ENCODE assay signal across 9 mouse cellular contexts in genomic region chrX:59179081-59179596, GRCm38 (mm10).
A peak's percentile ranks its signal among the peaks of the same experiment; 100 is the strongest.
DNase-seq lines count a peak whose midpoint lies in the region; ATAC-seq lines count a peak whose summit lies in the region.
"Had no signal": no experiment of that assay in that cellular context is flagged by ENCODE, and none has a peak within 500 bp of the region (broad histone marks: within the 10 kb centered on the region; RNA-seq: fewer than 3 reads in every experiment).

No protein-coding gene starts in this region.

- H3K4me2 ChIP-seq in forebrain, embryonic 14.5 days (ENCODE audit: low read length), result no peak overlapping the region
- no peak overlapping the region for H3K4me2 ChIP-seq in hindbrain, embryonic 12.5 days (replicated peaks)

- H3K36me3 ChIP-seq in forebrain, embryonic 14.5 days (ENCODE audit: control insufficient read depth, insufficient read depth, low read length), result no peaks in the 10 kb centered on the region
- H3K36me3 ChIP-seq in hindbrain, embryonic 12.5 days, result no peaks in the 10 kb centered on the region

- peak; percentile 93 for ATAC-seq in forebrain, embryonic 14.5 days
- ATAC-seq in hindbrain, embryonic 12.5 days (ENCODE audit: low FRiP score), result peak; percentile 62
- peak; percentile 54 for ATAC-seq in megakaryocyte, adult 5-6 weeks (ENCODE audit: poor library complexity, severe bottlenecking)

- no peaks in the 10 kb centered on the region for H3K9me3 ChIP-seq in forebrain, embryonic 14.5 days (replicated peaks; ENCODE audit: control insufficient read depth, low read length)
- H3K9me3 ChIP-seq in hindbrain, embryonic 12.5 days (replicated peaks), result no peaks in the 10 kb centered on the region

- WGBS in forebrain, embryonic 14.5 days, result 27% methylated on average over 3 of the region's 3 CpGs
- WGBS in hindbrain, embryonic 12.5 days, result 23% methylated on average over 3 of the region's 3 CpGs

- no peaks in the 10 kb centered on the region for H3K27me3 ChIP-seq in forebrain, embryonic 14.5 days (replicated peaks; ENCODE audit: control insufficient read depth, insufficient read depth, low read length)
- H3K27me3 ChIP-seq in hindbrain, embryonic 12.5 days, result no peaks in the 10 kb centered on the region

- 0 out of 2 replicates have a peak, but pooled peaks cover 3% of the 10 kb centered on the region for H3K4me1 ChIP-seq in forebrain, embryonic 14.5 days (ENCODE audit: control insufficient read depth, insufficient read depth, low read length)
- peaks cover 3% of the 10 kb centered on the region; the same call in 1 of the 2 replicates for H3K4me1 ChIP-seq in hindbrain, embryonic 12.5 days

- H3K9ac ChIP-seq in forebrain, embryonic 14.5 days (ENCODE audit: low read length), result no peak overlapping the region
- no peak overlapping the region for H3K9ac ChIP-seq in hindbrain, embryonic 12.5 days

- peak; percentile 7 for DNase-seq in adrenal gland, postnatal 14 days
- no peak for DNase-seq in adrenal gland, postnatal 25 days
- peak; percentile 79 for DNase-seq in cerebellum, adult 11-12 months
- peak; percentile 90 for DNase-seq in forebrain, embryonic 14.5 days (ENCODE audit: low spot score)
- DNase-seq in skeletal muscle tissue, adult 2 months (ENCODE audit: low read depth, low spot score), result peak; percentile 3
- DNase-seq in urinary bladder, postnatal 25 days (ENCODE audit: low spot score), result no peak

- peak overlapping the region; percentile 62; the same call in 1 of the 2 replicates for H3K27ac ChIP-seq in forebrain, embryonic 14.5 days (ENCODE audit: low read depth, low read length)
- peak overlapping the region; percentile 40; the same call in 1 of the 2 replicates for H3K27ac ChIP-seq in hindbrain, embryonic 12.5 days

- no peak overlapping the region for H3K4me3 ChIP-seq in forebrain, embryonic 14.5 days (ENCODE audit: low read depth, low read length)
- H3K4me3 ChIP-seq in hindbrain, embryonic 12.5 days, result no peak overlapping the region
- H3K4me3 ChIP-seq: myocyte had no signal

Comparison
In these comparisons a context has a peak if more than half of its experiments do, and no peak if none do; other contexts are left out.
1. DNase-seq: peak in adrenal gland, postnatal 14 days (single experiment), cerebellum, adult 11-12 months (single experiment), forebrain, embryonic 14.5 days (single experiment) and skeletal muscle tissue, adult 2 months (single experiment); none in adrenal gland, postnatal 25 days (single experiment) and urinary bladder, postnatal 25 days (single experiment).
2. Peak in every context shown above with its lines, with median percentiles within 50 percentile points of each other: ATAC-seq.